Mouse (Mus musculus) CH12.LX (cell line): ENCODE data around the gene Ybx1.

Source experiments
- BHLHE40 ChIP-seq: IDR thresholded peaks from 2 replicates; pipeline ENCODE4 v1.6.1; 2011; ENCODE audit warnings: mild to moderate bottlenecking, low read depth, low read length, improper control_type of control experiment
- CTCF ChIP-seq, 2 experiments: IDR thresholded peaks in 1 of 2; conservative IDR thresholded peaks in 1 of 2; 2 replicates each; pipeline ENCODE4 v1.5.1; 2011 to 2012; ENCODE audit warnings: low read depth in 2 of 2, low read length in 2 of 2, improper control_type of control experiment in 1 of 2, inconsistent platforms in 1 of 2, mild to moderate bottlenecking in 1 of 2, moderate library complexity in 1 of 2
- ETS1 ChIP-seq: conservative IDR thresholded peaks from 2 replicates; pipeline ENCODE4 v1.6.1; 2012; ENCODE audit warnings: low read depth, mild to moderate bottlenecking, inconsistent platforms, low read length, improper control_type of control experiment, moderate library complexity
- KAT2A ChIP-seq: IDR thresholded peaks from 2 replicates; pipeline ENCODE4 v1.6.1; 2012; ENCODE audit warnings: low read length, improper control_type of control experiment, inconsistent platforms; ENCODE audit not compliant: insufficient replicate concordance
- MAX ChIP-seq: IDR thresholded peaks from 2 replicates; pipeline ENCODE4 v1.6.1; 2011; ENCODE audit warnings: low read length, improper control_type of control experiment
- MEF2A ChIP-seq: IDR thresholded peaks from 2 replicates; pipeline ENCODE4 v1.6.1; 2014; ENCODE audit warnings: low read depth, mild to moderate bottlenecking, inconsistent platforms, low read length, improper control_type of control experiment, borderline replicate concordance
- MXI1 ChIP-seq: IDR thresholded peaks from 2 replicates; pipeline ENCODE4 v1.6.1; 2011; ENCODE audit warnings: mild to moderate bottlenecking, low read depth, low read length, improper control_type of control experiment
- PAX5 ChIP-seq: IDR thresholded peaks from 2 replicates; pipeline ENCODE4 v1.6.1; 2012; ENCODE audit warnings: low read length, inconsistent platforms, mixed read lengths
- POLR2A ChIP-seq: IDR thresholded peaks from 2 replicates; pipeline ENCODE4 v1.6.1; 2011; ENCODE audit warnings: low read depth, mild to moderate bottlenecking, improper control_type of control experiment, low read length

DNA sequence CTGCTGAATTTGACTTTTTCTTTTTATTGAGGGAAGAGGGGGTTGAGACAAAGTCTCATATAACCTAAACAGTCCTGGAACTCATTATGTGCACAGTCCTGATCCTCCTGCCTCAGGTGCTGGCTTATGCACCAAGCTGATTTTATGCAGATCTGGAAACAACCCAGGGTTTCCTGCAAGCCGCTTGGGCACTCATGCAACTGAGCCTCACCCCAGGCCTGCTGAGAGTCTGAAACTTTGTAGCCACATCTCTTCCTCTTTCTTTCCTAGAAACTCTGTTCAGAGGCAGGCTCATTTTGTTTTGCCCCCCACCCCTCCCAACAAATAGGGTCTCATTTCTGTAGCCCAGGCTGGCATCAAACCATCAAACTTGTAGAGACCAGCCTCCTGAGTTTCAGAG is 19.4 kb upstream of the Ybx1 start:
- TF ChIP-seq MEF2A: no peak
- no peak for TF ChIP-seq KAT2A
- TF ChIP-seq CTCF (conservative IDR thresholded peaks at IDR 0.05 in 1 of 2, IDR thresholded peaks at IDR 0.05 in 1 of 2; ENCODE audit: low read depth in 2 of 2, low read length in 2 of 2): no peak
- TF ChIP-seq MAX: no peak
- no peak for TF ChIP-seq ETS1
- no peak for TF ChIP-seq BHLHE40
- no peak for TF ChIP-seq POLR2A
- TF ChIP-seq PAX5: no peak
- TF ChIP-seq MXI1: no peak
